Mouse (Mus musculus) lung, adult 2 months (tissue): ENCODE measurements around the gene Tmtc1. TPM values are rescaled to one million over a fixed set of nuclear protein-coding genes. Genes with fewer than 3 reads are reported as not detected.

Experiments used
- DNase-seq: peaks from one replicate; pipeline ENCODE4 v3.0.0; 2022
- H3K4me1 ChIP-seq: fragments of 200-500 bp; 2 replicates; pipeline ENCODE4 v1.6.1; 2011; ENCODE audit warnings: low read length; ENCODE audit not compliant: control insufficient read depth, insufficient read depth
- H3K4me3 ChIP-seq: fragments of 200-500 bp; replicated peaks from 2 replicates; pipeline ENCODE3; 2011; ENCODE audit warnings: low read depth, mild to moderate bottlenecking, control low read depth, low read length; ENCODE audit errors: extremely low read depth
- CTCF ChIP-seq: fragments of 200-500 bp; IDR thresholded peaks from 2 replicates; pipeline ENCODE4 v1.5.1; 2011; ENCODE audit warnings: mild to moderate bottlenecking, low read length, control low read depth; ENCODE audit not compliant: insufficient read depth
- POLR2A ChIP-seq: fragments of 200-500 bp; IDR thresholded peaks from 2 replicates; pipeline ENCODE4 v1.6.1; 2011; ENCODE audit warnings: low read depth, mild to moderate bottlenecking, control low read depth, low read length, borderline replicate concordance; ENCODE audit errors: extremely low read depth
- WGBS: fragments of 180-500 bp; shearing (Covaris S2); methylation state at CpG from one replicate; pipeline ENCODE4 v1.1.7; 2018; 5-methylcytosine and 5-hydroxymethylcytosine counted together
- polyA plus RNA-seq: library from polyadenylated mRNA; depleted of rRNA; stranded (reverse); fragments of >200 nt; gene quantifications from 2 replicates; pipeline ENCODE4 v1.2.3, GENCODE M21; 2012

Tmtc1 gene
- polyA plus RNA-seq, 1 experiment = 46.3 TPM

- no peak for DNase-seq
- H3K4me3 ChIP-seq = no peak overlapping the region
- H3K4me1 ChIP-seq = no peaks in the 10 kb centered on the region; the same call in 1 of the 2 replicates
- TF ChIP-seq POLR2A (no peak), CTCF (no peak)
These were observed 147.8 kb downstream of the Tmtc1 start for GRCm38 (mm10) chr6:148296418-148296817.

- no peak for DNase-seq
- Histone ChIP-seq H3K4me1 (no peaks in the 10 kb centered on the region; the same call in 1 of the 2 replicates), H3K4me3 (no peak overlapping the region)
- 73% methylated on average over 4 of the region's 4 CpGs for WGBS
- no peak for TF ChIP-seq POLR2A
- no peak for TF ChIP-seq CTCF
These were observed 149.7 kb downstream of the Tmtc1 start for GRCm38 (mm10) chr6:148294506-148294905.

GRCm38 (mm10) chr6:148290865-148291264, 153.3 kb downstream of the Tmtc1 start:
- DNase-seq = no peak
- no peaks in the 10 kb centered on the region; the same call in 1 of the 2 replicates for H3K4me1 ChIP-seq
- no peak overlapping the region for H3K4me3 ChIP-seq
- TF ChIP-seq CTCF = no peak
- TF ChIP-seq POLR2A = no peak

GRCm38 (mm10) chr6:148283224-148283881, 160.8 kb downstream of the Tmtc1 start:
- peak; percentile 19 for DNase-seq
- H3K4me1 ChIP-seq = peaks cover 4% of the 10 kb centered on the region
- TF ChIP-seq POLR2A (no peak), CTCF (no peak)
- no peak overlapping the region for H3K4me3 ChIP-seq
- WGBS = 33% methylated on average over 4 of the region's 4 CpGs

- 87% methylated on average over 6 of the region's 6 CpGs for WGBS
- no peak for TF ChIP-seq POLR2A
- TF ChIP-seq CTCF = no peak
- peaks cover 4% of the 10 kb centered on the region for H3K4me1 ChIP-seq
- H3K4me3 ChIP-seq = no peak overlapping the region
- DNase-seq = no peak
These were observed 164.9 kb downstream of the Tmtc1 start for GRCm38 (mm10) chr6:148279240-148279639.

- TF ChIP-seq CTCF = no peak
- TF ChIP-seq POLR2A = no peak
- no peaks in the 10 kb centered on the region for H3K4me1 ChIP-seq
- WGBS = 68% methylated on average over 1 of the region's 1 CpGs
- no peak overlapping the region for H3K4me3 ChIP-seq
- no peak for DNase-seq
These were observed 167.8 kb downstream of the Tmtc1 start for GRCm38 (mm10) chr6:148276418-148276817.

GRCm38 (mm10) chr6:148275046-148275445, 169.1 kb downstream of the Tmtc1 start:
- 60% methylated on average over 4 of the region's 4 CpGs for WGBS
- H3K4me1 ChIP-seq = no peaks in the 10 kb centered on the region
- no peak for DNase-seq
- no peak overlapping the region for H3K4me3 ChIP-seq
- TF ChIP-seq CTCF = no peak
- no peak for TF ChIP-seq POLR2A

GRCm38 (mm10) chr6:148260729-148261101, 183.5 kb downstream of the Tmtc1 start:
- 92% methylated on average over 6 of the region's 6 CpGs for WGBS
- TF ChIP-seq CTCF (no peak), POLR2A (no peak)

GRCm38 (mm10) chr6:148259979-148260728, 184.0 kb downstream of the Tmtc1 start:
- no peak for TF ChIP-seq CTCF
- TF ChIP-seq POLR2A = no peak
- DNase-seq = no peak
- Histone ChIP-seq H3K4me1 (peaks cover 5% of the 10 kb centered on the region), H3K4me3 (no peak overlapping the region)
- WGBS = 70% methylated on average over 4 of the region's 4 CpGs

More at GRCm38 (mm10) chr6:148260729-148261101, 183.5 kb downstream of the Tmtc1 start:
- Histone ChIP-seq H3K4me3 (no peak overlapping the region), H3K4me1 (peaks cover under 1% of the 10 kb centered on the region; the same call in 1 of the 2 replicates)
- no peak for DNase-seq

- Histone ChIP-seq H3K4me1 (peaks cover 5% of the 10 kb centered on the region), H3K4me3 (no peak overlapping the region)
- 77% methylated on average over 8 of the region's 8 CpGs for WGBS
- DNase-seq = no peak
- TF ChIP-seq CTCF (no peak), POLR2A (no peak)
These were observed 185.1 kb downstream of the Tmtc1 start for GRCm38 (mm10) chr6:148259074-148259473.
